Mouse (Mus musculus) midbrain, embryonic 13.5 days (tissue): ENCODE data around the gene Skp1a. TPM values are rescaled to one million over a fixed set of nuclear protein-coding genes. Genes with fewer than 3 reads are reported as not detected.

Experiments used
- ATAC-seq: fragments of 200-750 bp; cut with Nextera tagmentation; 2 replicates; pipeline ENCODE4 v1.8.0; 2017; ENCODE audit warnings: mild to moderate bottlenecking, moderate TSS enrichment, moderate library complexity
- H3K27ac ChIP-seq: fragments of 300-500 bp; sonication (generic); 2 replicates; pipeline ENCODE4 v1.5.1; 2015; ENCODE audit warnings: inconsistent platforms, mild to moderate bottlenecking, moderate library complexity
- H3K27me3 ChIP-seq: fragments of 300-500 bp; sonication (generic); 2 replicates; pipeline ENCODE4 v1.6.1; 2015; ENCODE audit warnings: mild to moderate bottlenecking, inconsistent platforms
- H3K36me3 ChIP-seq: fragments of 300-500 bp; sonication (generic); 2 replicates; pipeline ENCODE4 v1.6.1; 2015; ENCODE audit warnings: mild to moderate bottlenecking, inconsistent platforms
- H3K4me1 ChIP-seq: fragments of 300-500 bp; sonication (generic); replicated peaks from 2 replicates; pipeline ENCODE4 v1.6.1; 2015; ENCODE audit warnings: inconsistent platforms
- H3K4me2 ChIP-seq: fragments of 300-500 bp; sonication (generic); replicated peaks from 2 replicates; pipeline ENCODE4 v1.6.1; 2015; ENCODE audit warnings: moderate library complexity, mild to moderate bottlenecking, inconsistent platforms
- H3K4me3 ChIP-seq: fragments of 300-500 bp; sonication (generic); replicated peaks from 2 replicates; pipeline ENCODE4 v1.5.1; 2015; ENCODE audit warnings: mild to moderate bottlenecking, inconsistent platforms
- H3K9ac ChIP-seq: fragments of 300-500 bp; sonication (generic); replicated peaks from 2 replicates; pipeline ENCODE4 v1.6.1; 2015; ENCODE audit warnings: mild to moderate bottlenecking, inconsistent platforms
- H3K9me3 ChIP-seq: fragments of 300-500 bp; sonication (generic); 2 replicates; pipeline ENCODE4 v1.6.1; 2016; ENCODE audit warnings: mild to moderate bottlenecking, inconsistent platforms
- WGBS: fragments of 180-500 bp; shearing (Covaris S2); methylation state at CpG from one replicate; pipeline ENCODE4 v1.1.7; 2015; 5-methylcytosine and 5-hydroxymethylcytosine counted together
- polyA plus RNA-seq: library from polyadenylated mRNA; unstranded; fragments of >200 nt; fragmentation: Nextera tagmentation; extraction: Ambion mirVana; gene quantifications from 2 replicates; pipeline ENCODE4 v1.2.1, GENCODE M21; 2015

The Skp1a gene
- polyA plus RNA-seq, 1 experiment from 2014 or later = 1,061 TPM

GRCm38 (mm10) chr11:52280566-52281455, 49.0 kb downstream of the Skp1a start:
- WGBS = 91% methylated on average over 11 of the region's 11 CpGs
- Histone ChIP-seq H3K36me3 (no peaks in the 10 kb centered on the region), H3K4me1 (peaks cover 25% of the 10 kb centered on the region), H3K9ac (no peak overlapping the region), H3K27me3 (peaks cover 49% of the 10 kb centered on the region), H3K4me3 (no peak overlapping the region), H3K4me2 (no peak overlapping the region), H3K27ac (no peak overlapping the region), H3K9me3 (no peaks in the 10 kb centered on the region)
- ATAC-seq = no peak

DNA sequence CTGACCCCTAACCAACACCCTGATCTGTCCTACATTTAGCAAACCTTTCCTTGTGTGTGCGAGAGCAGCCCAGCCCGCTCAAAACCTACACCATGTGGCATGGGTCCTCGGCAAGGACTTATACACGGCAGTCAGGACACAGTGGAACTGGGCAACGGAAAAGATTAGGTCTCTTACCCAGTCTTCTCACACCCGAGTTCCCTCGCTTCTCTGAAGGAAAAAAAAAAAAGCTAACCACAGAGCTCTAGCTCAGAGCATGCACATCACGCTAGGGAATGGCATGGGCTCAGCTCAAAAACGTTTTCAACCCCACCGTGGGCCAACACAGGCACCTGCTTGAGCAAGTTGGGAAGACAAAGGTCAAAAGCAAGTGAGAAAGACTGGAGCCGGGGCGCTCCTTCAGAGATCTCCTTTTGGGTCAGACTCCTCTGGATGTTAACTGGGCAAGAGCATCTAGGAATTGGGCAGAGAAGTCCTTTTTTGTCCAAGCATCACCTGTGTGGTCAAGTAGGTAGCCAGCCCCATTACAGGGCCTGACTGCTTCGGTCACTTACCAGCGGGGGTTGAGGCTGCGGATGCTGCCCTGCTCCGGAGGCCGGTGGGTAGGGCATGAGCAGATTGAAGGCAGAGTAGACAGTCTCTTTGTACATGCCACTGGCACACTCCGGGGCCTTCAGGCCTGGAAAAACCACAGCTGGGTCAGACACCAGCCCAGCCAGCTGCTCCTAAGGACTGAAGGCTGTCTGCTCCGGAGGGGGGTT, 50.0 kb downstream of the Skp1a start:
- Histone ChIP-seq H3K36me3 (no peaks in the 10 kb centered on the region), H3K9me3 (no peaks in the 10 kb centered on the region), H3K9ac (no peak overlapping the region), H3K27ac (no peak overlapping the region), H3K4me2 (peak overlapping the region; percentile 95), H3K27me3 (peaks cover 57% of the 10 kb centered on the region), H3K4me3 (peak overlapping the region; percentile 59), H3K4me1 (peaks cover 34% of the 10 kb centered on the region)
- 69% methylated on average over 19 of the region's 19 CpGs for WGBS
- no peak for ATAC-seq

DNA sequence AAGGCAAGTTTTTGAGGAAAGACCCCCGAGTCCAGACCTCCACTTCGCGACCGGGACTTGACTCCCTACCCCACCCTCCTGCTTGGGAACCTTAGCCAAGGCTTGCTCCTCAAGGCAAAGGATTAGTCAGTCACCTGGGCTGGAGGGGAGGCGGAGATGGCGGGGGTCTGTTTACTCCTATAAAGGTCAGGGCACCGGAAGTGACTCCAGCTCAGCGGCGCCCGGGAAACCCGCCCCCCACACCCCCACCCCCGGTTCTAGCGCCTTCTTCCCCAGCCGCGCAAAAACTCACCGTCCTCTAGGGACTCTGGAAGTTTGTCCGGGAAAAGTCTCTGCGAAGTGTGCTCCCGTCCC, 50.6 kb downstream of the Skp1a start:
- Histone ChIP-seq H3K4me3 (peak overlapping the region; percentile 59), H3K27ac (no peak overlapping the region), H3K4me1 (peaks cover 37% of the 10 kb centered on the region), H3K4me2 (peak overlapping the region; percentile 95), H3K9ac (peak overlapping the region; percentile 68), H3K36me3 (no peaks in the 10 kb centered on the region), H3K27me3 (peaks cover 59% of the 10 kb centered on the region), H3K9me3 (no peaks in the 10 kb centered on the region)
- 0% methylated on average over 19 of the region's 19 CpGs for WGBS
- peak; percentile 18; the same call in 1 of the 2 replicates for ATAC-seq

GRCm38 (mm10) chr11:52282774-52283595, 51.2 kb downstream of the Skp1a start, which contains the start of gene Tcf7:
TSS of gene Tcf7 (minus strand) at chr11:52283014.
- Histone ChIP-seq H3K4me2 (peak within 1 kb of the TSS; percentile 95), H3K9ac (peak within 1 kb of the TSS; percentile 68), H3K4me1 (peaks cover 37% of the 10 kb centered on the region), H3K4me3 (peak within 1 kb of the TSS; percentile 59), H3K27me3 (peaks cover 63% of the 10 kb centered on the region), H3K9me3 (no peaks in the 10 kb centered on the region), H3K27ac (no peak within 1 kb of the TSS), H3K36me3 (no peaks in the 10 kb centered on the region)
- peak; percentile 62 for ATAC-seq
- under 1% methylated on average over 81 of the region's 97 CpGs for WGBS

- no peak; the same call in 1 of the 2 replicates for ATAC-seq
- Histone ChIP-seq H3K27ac (no peak overlapping the region), H3K36me3 (no peaks in the 10 kb centered on the region), H3K4me2 (peak overlapping the region; percentile 95), H3K27me3 (peaks cover 63% of the 10 kb centered on the region), H3K4me3 (peak overlapping the region; percentile 59), H3K4me1 (peaks cover 37% of the 10 kb centered on the region), H3K9me3 (no peaks in the 10 kb centered on the region), H3K9ac (peak overlapping the region; percentile 17; the same call in 1 of the 2 replicates)
- WGBS = 7% methylated on average over 44 of the region's 44 CpGs
Observed at GRCm38 (mm10) chr11:52283596-52284571, 52.1 kb downstream of the Skp1a start.

GRCm38 (mm10) chr11:52286301-52286957, 54.6 kb downstream of the Skp1a start:
- Histone ChIP-seq H3K27ac (no peak overlapping the region), H3K9me3 (no peaks in the 10 kb centered on the region), H3K27me3 (peaks cover 57% of the 10 kb centered on the region), H3K4me2 (no peak overlapping the region), H3K4me1 (peaks cover 37% of the 10 kb centered on the region), H3K9ac (no peak overlapping the region), H3K36me3 (no peaks in the 10 kb centered on the region), H3K4me3 (no peak overlapping the region)
- 10% methylated on average over 16 of the region's 16 CpGs for WGBS
- no peak for ATAC-seq

GRCm38 (mm10) chr11:52286958-52287305, 55.1 kb downstream of the Skp1a start:
- Histone ChIP-seq H3K27ac (no peak overlapping the region), H3K27me3 (peaks cover 52% of the 10 kb centered on the region)

GRCm38 (mm10) chr11:52292346-52292745, 60.6 kb downstream of the Skp1a start:
- H3K4me1 ChIP-seq = no peaks in the 10 kb centered on the region
- H3K9me3 ChIP-seq = no peaks in the 10 kb centered on the region
- H3K27me3 ChIP-seq = 0 out of 2 replicates have a peak, but pooled peaks cover 8% of the 10 kb centered on the region
- H3K4me2 ChIP-seq = no peak overlapping the region
- H3K27ac ChIP-seq = no peak overlapping the region
- no peak for ATAC-seq
- H3K36me3 ChIP-seq = no peaks in the 10 kb centered on the region
- 79% methylated on average over 7 of the region's 7 CpGs for WGBS
- H3K4me3 ChIP-seq = no peak overlapping the region
- H3K9ac ChIP-seq = no peak overlapping the region

More at GRCm38 (mm10) chr11:52286958-52287305, 55.1 kb downstream of the Skp1a start:
- WGBS = 14% methylated on average over 4 of the region's 4 CpGs
- Histone ChIP-seq H3K9me3 (no peaks in the 10 kb centered on the region), H3K4me1 (peaks cover 37% of the 10 kb centered on the region), H3K4me3 (no peak overlapping the region), H3K36me3 (no peaks in the 10 kb centered on the region), H3K9ac (no peak overlapping the region), H3K4me2 (no peak overlapping the region)
- ATAC-seq = no peak

- Histone ChIP-seq H3K4me2 (no peak overlapping the region), H3K27ac (no peak overlapping the region), H3K9ac (no peak overlapping the region), H3K36me3 (no peaks in the 10 kb centered on the region), H3K27me3 (0 out of 2 replicates have a peak, but pooled peaks cover 3% of the 10 kb centered on the region), H3K4me3 (no peak overlapping the region), H3K9me3 (no peaks in the 10 kb centered on the region), H3K4me1 (no peaks in the 10 kb centered on the region)
- no peak for ATAC-seq
- 80% methylated on average over 6 of the region's 6 CpGs for WGBS
Observed at GRCm38 (mm10) chr11:52292894-52293293, 61.1 kb downstream of the Skp1a start.

- Histone ChIP-seq H3K4me3 (no peak overlapping the region), H3K36me3 (no peaks in the 10 kb centered on the region), H3K4me1 (no peaks in the 10 kb centered on the region), H3K4me2 (no peak overlapping the region), H3K27ac (no peak overlapping the region), H3K9ac (no peak overlapping the region), H3K9me3 (no peaks in the 10 kb centered on the region), H3K27me3 (0 out of 2 replicates have a peak, but pooled peaks cover 3% of the 10 kb centered on the region)
- no peak for ATAC-seq
- 87% methylated on average over 9 of the region's 9 CpGs for WGBS
Observed at GRCm38 (mm10) chr11:52294103-52294502, 62.3 kb downstream of the Skp1a start.
